11 mouse cellular contexts compared by ENCODE assay signal in the genomic region with DNA sequence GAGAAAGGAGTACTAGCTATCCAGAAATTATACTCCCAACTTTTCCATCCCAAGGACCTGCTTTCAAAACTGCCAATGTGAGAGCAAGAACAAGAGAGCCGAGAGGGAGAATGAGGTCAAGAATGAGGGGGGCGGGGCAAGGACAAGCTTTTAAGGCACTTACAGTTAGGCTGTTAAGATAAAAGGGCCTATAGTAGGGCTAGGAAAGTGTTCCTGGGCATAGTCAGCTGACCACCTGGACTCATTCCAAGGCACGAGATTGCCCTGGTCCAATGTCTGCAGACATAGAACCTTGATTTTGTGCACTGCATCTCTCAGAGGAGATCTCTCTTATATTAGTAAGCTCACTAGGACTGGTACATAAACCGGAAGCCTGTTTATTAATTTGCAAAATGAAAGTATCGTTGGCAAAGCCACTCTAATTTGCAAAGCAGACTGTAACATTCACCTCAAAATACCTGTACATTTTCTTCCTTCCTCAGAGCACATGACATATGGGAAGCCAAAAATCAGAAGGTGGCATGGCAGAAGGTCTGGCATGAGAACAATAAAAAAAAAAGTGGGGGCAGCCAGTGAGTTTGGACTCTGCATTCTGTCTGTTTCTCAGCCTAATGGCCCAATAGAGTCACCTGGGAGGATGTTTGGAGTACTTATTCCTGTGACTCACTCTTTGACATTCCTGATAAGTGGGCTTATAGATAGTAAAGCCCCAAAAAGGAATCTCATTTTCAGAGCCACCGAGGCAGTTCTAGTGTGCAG. TPM values are rescaled to one million over a fixed set of nuclear protein-coding genes. Genes with fewer than 3 reads are reported as not detected.
DNase-seq lines count a peak whose midpoint lies in the region; ATAC-seq and TF ChIP-seq lines count a peak whose summit lies in the region.
"Had no signal": no experiment of that assay in that cellular context is flagged by ENCODE, and none has a peak within 500 bp of the region (broad histone marks: within the 10 kb centered on the region; RNA-seq: fewer than 3 reads in every experiment).

No protein-coding gene starts in this region.

- TF ChIP-seq CTCF in heart, postnatal 0 days (IDR thresholded peaks at IDR 0.05; ENCODE audit: low read depth), result no peak
- TF ChIP-seq CTCF in lung, postnatal 0 days (IDR thresholded peaks at IDR 0.05), result no peak

- no peak overlapping the region for H3K4me3 ChIP-seq in heart, postnatal 0 days (ENCODE audit: low read depth, low read length)
- H3K4me3 ChIP-seq in intestine, embryonic 16.5 days (ENCODE audit: low read length), result no peak overlapping the region
- no peak overlapping the region for H3K4me3 ChIP-seq in lung, postnatal 0 days (ENCODE audit: low read depth, low read length)
- H3K4me3 ChIP-seq: forebrain, embryonic 13.5 days; megakaryocyte, embryonic 14.5 days had no signal

- H3K36me3 ChIP-seq in heart, postnatal 0 days (replicated peaks; ENCODE audit: control insufficient read depth, insufficient read depth, low read length), result no peaks in the 10 kb centered on the region
- H3K36me3 ChIP-seq in intestine, embryonic 16.5 days (ENCODE audit: control insufficient read depth, insufficient read depth, low read length), result no peaks in the 10 kb centered on the region
- H3K36me3 ChIP-seq in lung, postnatal 0 days (ENCODE audit: insufficient read depth, low read length), result no peaks in the 10 kb centered on the region

- no peak overlapping the region for H3K4me2 ChIP-seq in heart, postnatal 0 days (ENCODE audit: low read depth, low read length)
- H3K4me2 ChIP-seq in intestine, embryonic 16.5 days (ENCODE audit: low read depth, low read length), result no peak overlapping the region
- no peak overlapping the region for H3K4me2 ChIP-seq in lung, postnatal 0 days (replicated peaks; ENCODE audit: low read depth, low read length)
- H3K4me2 ChIP-seq: forebrain, embryonic 13.5 days had no signal

- H3K4me1 ChIP-seq in heart, postnatal 0 days (ENCODE audit: control insufficient read depth, insufficient read depth), result peaks cover 10% of the 10 kb centered on the region
- peaks cover 7% of the 10 kb centered on the region; the same call in 1 of the 2 replicates for H3K4me1 ChIP-seq in intestine, embryonic 16.5 days (ENCODE audit: control insufficient read depth, insufficient read depth, low read length)
- H3K4me1 ChIP-seq in lung, postnatal 0 days (ENCODE audit: insufficient read depth, low read depth, low read length), result no peaks in the 10 kb centered on the region

- 39% methylated on average over 6 of the region's 6 CpGs for WGBS in heart, postnatal 0 days
- WGBS in intestine, embryonic 16.5 days, result 54% methylated on average over 6 of the region's 6 CpGs
- WGBS in lung, postnatal 0 days, result 41% methylated on average over 6 of the region's 6 CpGs

- H3K27me3 ChIP-seq in heart, postnatal 0 days (ENCODE audit: control insufficient read depth, insufficient read depth, low read length), result no peaks in the 10 kb centered on the region
- no peaks in the 10 kb centered on the region for H3K27me3 ChIP-seq in intestine, embryonic 16.5 days (replicated peaks; ENCODE audit: control insufficient read depth, insufficient read depth, low read length)
- H3K27me3 ChIP-seq in lung, postnatal 0 days (replicated peaks; ENCODE audit: insufficient read depth, low read length), result no peaks in the 10 kb centered on the region
- H3K27me3 ChIP-seq: forebrain, embryonic 13.5 days had no signal

- H3K9me3 ChIP-seq in heart, postnatal 0 days (replicated peaks; ENCODE audit: control insufficient read depth, low read length), result no peaks in the 10 kb centered on the region
- no peaks in the 10 kb centered on the region for H3K9me3 ChIP-seq in intestine, embryonic 16.5 days (ENCODE audit: control insufficient read depth, low read length)
- H3K9me3 ChIP-seq in lung, postnatal 0 days (ENCODE audit: low read length), result no peaks in the 10 kb centered on the region
- H3K9me3 ChIP-seq: forebrain, embryonic 13.5 days had no signal

- no peak overlapping the region for H3K9ac ChIP-seq in heart, postnatal 0 days (replicated peaks; ENCODE audit: low read depth, low read length)
- H3K9ac ChIP-seq in intestine, embryonic 16.5 days (ENCODE audit: low read depth, low read length), result no peak overlapping the region
- no peak overlapping the region for H3K9ac ChIP-seq in lung, postnatal 0 days (replicated peaks; ENCODE audit: low read depth)
- H3K9ac ChIP-seq: forebrain, embryonic 13.5 days had no signal

- ATAC-seq in heart, postnatal 0 days (ENCODE audit: insufficient read depth, low read depth), result peak; percentile 53
- peak; percentile 82 for ATAC-seq in intestine, embryonic 16.5 days
- peak; percentile 86 for ATAC-seq in lung, postnatal 0 days
- ATAC-seq: forebrain, embryonic 13.5 days had no signal

- no peak for TF ChIP-seq EP300 in heart, postnatal 0 days (IDR thresholded peaks at IDR 0.05; ENCODE audit: low read depth)
- peak; percentile 37; the same call in 1 of the 2 replicates for TF ChIP-seq EP300 in lung, postnatal 0 days (IDR thresholded peaks at IDR 0.05)

- no peak overlapping the region for H3K27ac ChIP-seq in heart, postnatal 0 days (ENCODE audit: low read depth)
- H3K27ac ChIP-seq in intestine, embryonic 16.5 days (ENCODE audit: low read length), result no peak overlapping the region
- no peak overlapping the region for H3K27ac ChIP-seq in lung, postnatal 0 days (ENCODE audit: low read length)
- H3K27ac ChIP-seq: forebrain, embryonic 13.5 days had no signal

- DNase-seq in heart, postnatal 0 days (ENCODE audit: low spot score), result no peak
- DNase-seq in heart, adult 9 months (ENCODE audit: low spot score in 2 of 2), result no peak
- DNase-seq in cerebellum, adult 11-12 months, result peak; percentile 75
- DNase-seq in lung, postnatal 0 days (ENCODE audit: low spot score), result peak; percentile 84
- DNase-seq in right cerebral cortex, postnatal 4 days, result no peak
- no peak for DNase-seq in spleen, postnatal 14 days (ENCODE audit: low spot score in 2 of 2)
- DNase-seq in left cerebral cortex, adult 18-20 months (ENCODE audit: low spot score in 2 of 2), result no peak

RNA-seq across cellular contexts. Expression of gene Tut4, which starts 21.0 kb away (rescaled TPM):
- 30.2 and 56.3 TPM in 2 replicates for total RNA-seq in heart, postnatal 0 days (2014; rRNA removed; ENCODE audit: low replicate concordance)
- 35.8 and 38.9 TPM in 2 replicates for polyA plus RNA-seq in heart, postnatal 0 days (2015; fragmentation: Nextera tagmentation; extraction: Ambion mirVana)
- polyA plus RNA-seq in intestine, embryonic 16.5 days (2015; fragmentation: Nextera tagmentation; extraction: Ambion mirVana), result 29.0 and 34.7 TPM in 2 replicates
- polyA plus RNA-seq in lung, postnatal 0 days (2015; fragmentation: Nextera tagmentation; extraction: Ambion mirVana), result 40.5 and 43.0 TPM in 2 replicates
- total RNA-seq in left cerebral cortex, adult 18-20 months (2021), result 10 to 100 TPM; 29.3 to 38.3 TPM

RNA-seq across cellular contexts. Expression of gene Gpx7, which starts 31.5 kb away (rescaled TPM):
- 62.7 and 74.2 TPM in 2 replicates for total RNA-seq in heart, postnatal 0 days (2014; rRNA removed; ENCODE audit: low replicate concordance)
- polyA plus RNA-seq in heart, postnatal 0 days (2015; fragmentation: Nextera tagmentation; extraction: Ambion mirVana), result 51.7 and 52.3 TPM in 2 replicates
- polyA plus RNA-seq in intestine, embryonic 16.5 days (2015; fragmentation: Nextera tagmentation; extraction: Ambion mirVana), result 33.0 and 34.9 TPM in 2 replicates
- polyA plus RNA-seq in lung, postnatal 0 days (2015; fragmentation: Nextera tagmentation; extraction: Ambion mirVana), result 68.5 and 70.3 TPM in 2 replicates
- total RNA-seq in left cerebral cortex, adult 18-20 months (2021), result 1 to 10 TPM; 3.5 to 5.3 TPM

RNA-seq across cellular contexts. Expression of gene Shisal2a, which starts 55.1 kb away (rescaled TPM):
- 2.2 TPM in 1 of 2 replicates, not detected in the other for total RNA-seq in heart, postnatal 0 days (2014; rRNA removed; ENCODE audit: low replicate concordance)
- 1.4 and 2.0 TPM in 2 replicates for polyA plus RNA-seq in heart, postnatal 0 days (2015; fragmentation: Nextera tagmentation; extraction: Ambion mirVana)
- polyA plus RNA-seq in intestine, embryonic 16.5 days (2015; fragmentation: Nextera tagmentation; extraction: Ambion mirVana), result 0.72 and 0.99 TPM in 2 replicates
- 0.83 and 1.1 TPM in 2 replicates for polyA plus RNA-seq in lung, postnatal 0 days (2015; fragmentation: Nextera tagmentation; extraction: Ambion mirVana)
- total RNA-seq in left cerebral cortex, adult 18-20 months (2021), result not detected
- total RNA-seq: left cerebral cortex, postnatal 10 days had no signal

Comparison
In these comparisons a context has a peak if more than half of its experiments do, and no peak if none do; other contexts are left out.
1. DNase-seq: peak in cerebellum, adult 11-12 months (single experiment) and lung, postnatal 0 days (single experiment); none in heart, postnatal 0 days (single experiment), heart, adult 9 months (0 of 2), right cerebral cortex, postnatal 4 days (single experiment), spleen, postnatal 14 days (0 of 2) and left cerebral cortex, adult 18-20 months (0 of 2).
2. Peak in every context shown above with its lines, with median percentiles within 50 percentile points of each other: ATAC-seq.